Comparison of ENCODE assay signal across 9 mouse cellular contexts in the genomic region with DNA sequence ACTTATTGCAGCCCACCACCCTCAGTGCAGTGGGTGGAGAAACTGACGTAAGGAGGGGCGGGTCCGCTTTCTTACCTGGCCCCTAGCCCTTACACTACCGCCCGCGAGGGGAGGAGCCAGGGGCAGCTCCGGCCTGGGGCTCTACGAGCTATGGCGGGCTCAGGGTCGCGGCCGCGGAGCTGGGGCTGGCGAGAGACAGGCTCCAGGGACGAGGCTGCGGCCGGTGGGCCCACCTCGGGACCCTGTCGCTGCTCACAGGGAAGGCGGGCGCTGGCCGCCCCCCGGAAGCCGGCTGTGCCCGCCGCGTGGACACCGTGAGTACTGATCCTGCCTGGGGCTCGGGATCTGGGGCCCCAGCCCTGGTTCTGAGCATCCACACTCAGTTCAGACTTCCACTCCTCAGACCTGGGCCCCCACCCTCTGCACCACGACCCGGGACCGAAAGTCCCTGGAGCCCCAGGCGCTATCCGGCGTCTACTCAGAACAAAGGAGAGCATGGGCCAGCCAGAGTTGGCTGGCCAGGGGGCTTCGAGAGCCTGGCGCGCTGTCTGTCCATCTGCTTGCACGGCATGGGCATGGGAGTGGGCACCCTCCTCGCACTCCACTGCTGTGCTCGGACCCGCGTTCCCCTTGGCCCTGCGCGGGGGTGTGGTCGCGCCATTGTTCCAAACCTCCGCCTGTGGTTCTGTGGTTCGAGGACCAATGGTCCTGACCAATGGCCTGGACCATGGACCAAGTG. TPM values are rescaled to one million over a fixed set of nuclear protein-coding genes. Genes with fewer than 3 reads are reported as not detected.
A peak's percentile ranks its signal among the peaks of the same experiment; 100 is the strongest.
DNase-seq lines count a peak whose midpoint lies in the region; ATAC-seq and TF ChIP-seq lines count a peak whose summit lies in the region.
"Had no signal": no experiment of that assay in that cellular context is flagged by ENCODE, and none has a peak within 500 bp of the region (broad histone marks: within the 10 kb centered on the region; RNA-seq: fewer than 3 reads in every experiment).

No protein-coding gene starts in this region.

- peaks cover 23% of the 10 kb centered on the region for H3K36me3 ChIP-seq in G1E (replicated peaks)
- H3K36me3 ChIP-seq in embryonic facial prominence, embryonic 12.5 days, result peaks cover 23% of the 10 kb centered on the region
- peaks cover 17% of the 10 kb centered on the region for H3K36me3 ChIP-seq in midbrain, embryonic 15.5 days (replicated peaks)

- no peaks in the 10 kb centered on the region for H3K9me3 ChIP-seq in G1E (replicated peaks)
- H3K9me3 ChIP-seq in embryonic facial prominence, embryonic 12.5 days, result no peaks in the 10 kb centered on the region
- H3K9me3 ChIP-seq in midbrain, embryonic 15.5 days, result no peaks in the 10 kb centered on the region

- peak overlapping the region; percentile 66 for H3K4me2 ChIP-seq in embryonic facial prominence, embryonic 12.5 days (replicated peaks)
- peak overlapping the region; percentile 85 for H3K4me2 ChIP-seq in midbrain, embryonic 15.5 days

- H3K4me3 ChIP-seq in G1E (ENCODE audit: low read depth, low read length), result peak overlapping the region; percentile 73
- peak overlapping the region; percentile 88 for H3K4me3 ChIP-seq in embryonic facial prominence, embryonic 12.5 days
- peak overlapping the region; percentile 88 for H3K4me3 ChIP-seq in midbrain, embryonic 15.5 days

- peak overlapping the region; percentile 92 for H3K9ac ChIP-seq in embryonic facial prominence, embryonic 12.5 days
- peak overlapping the region; percentile 97 for H3K9ac ChIP-seq in midbrain, embryonic 15.5 days

- peaks cover 28% of the 10 kb centered on the region for H3K27me3 ChIP-seq in G1E (ENCODE audit: insufficient read depth, low read length)
- H3K27me3 ChIP-seq in embryonic facial prominence, embryonic 12.5 days, result no peaks in the 10 kb centered on the region
- H3K27me3 ChIP-seq in midbrain, embryonic 15.5 days (replicated peaks), result no peaks in the 10 kb centered on the region
- H3K27me3 ChIP-seq: CH12.LX had no signal

- peak overlapping the region; percentile 74 for H3K27ac ChIP-seq in embryonic facial prominence, embryonic 12.5 days
- peak overlapping the region; percentile 85 for H3K27ac ChIP-seq in midbrain, embryonic 15.5 days

- DNase-seq in cerebellum, adult 11-12 months, result no peak
- DNase-seq in G1E (ENCODE audit: low spot score), result peak; percentile 56
- peak; percentile 59 for DNase-seq in heart, postnatal 4 days
- peak; percentile 78 for DNase-seq in liver
- DNase-seq in yolk sac, embryonic 10.5 days (ENCODE audit: low spot score), result peak; percentile 66

- under 1% methylated on average over 49 of the region's 49 CpGs for WGBS in embryonic facial prominence, embryonic 12.5 days
- under 1% methylated on average over 49 of the region's 49 CpGs for WGBS in midbrain, embryonic 15.5 days

- no peak for TF ChIP-seq CTCF in G1E (IDR thresholded peaks at IDR 0.05; ENCODE audit: low read depth, low read length)

- H3K4me1 ChIP-seq in G1E (ENCODE audit: insufficient read depth, low read depth, low read length), result peaks cover 24% of the 10 kb centered on the region
- peaks cover 9% of the 10 kb centered on the region for H3K4me1 ChIP-seq in embryonic facial prominence, embryonic 12.5 days
- peaks cover 25% of the 10 kb centered on the region for H3K4me1 ChIP-seq in midbrain, embryonic 15.5 days

- ATAC-seq in cerebellum, adult (ENCODE audit: insufficient number of reproducible peaks, low FRiP score, low TSS enrichment), result peak; percentile 58; the same call in 1 of the 2 replicates
- no peak for ATAC-seq in G1E (ENCODE audit: extremely low read depth, insufficient number of reproducible peaks, low FRiP score, poor library complexity, severe bottlenecking)
- ATAC-seq in embryonic facial prominence, embryonic 12.5 days (ENCODE audit: insufficient number of reproducible peaks, insufficient read depth, low FRiP score, low TSS enrichment), result peak; percentile 84
- ATAC-seq in midbrain, embryonic 15.5 days (replicated peaks), result peak; percentile 94

RNA-seq across cellular contexts. Expression of a gene that starts 23.8 kb away (rescaled TPM):
- total RNA-seq in G1E (2014; fragmentation: Nextera tagmentation), result 147 and 158 TPM in 2 replicates
- 95.2 and 103 TPM in 2 replicates for total RNA-seq in G1E (2017)
- polyA plus RNA-seq in G1E (2012), result 257 TPM in 2 replicates
- 203 and 208 TPM in 2 replicates for polyA plus RNA-seq in embryonic facial prominence, embryonic 12.5 days (2016; fragmentation: Nextera tagmentation; extraction: Ambion mirVana)
- total RNA-seq in heart, postnatal 4 days (2021), result 100 to 1,000 TPM; 202 to 209 TPM
- polyA plus RNA-seq in midbrain, embryonic 15.5 days (2015; fragmentation: Nextera tagmentation; extraction: Ambion mirVana), result 218 and 221 TPM in 2 replicates

RNA-seq across cellular contexts. Expression of a gene that starts 24.0 kb away (rescaled TPM):
- total RNA-seq in G1E (2014; fragmentation: Nextera tagmentation), result 2.2 and 3.1 TPM in 2 replicates
- total RNA-seq in G1E (2017), result 3.5 and 5.6 TPM in 2 replicates
- 5.7 and 6.7 TPM in 2 replicates for polyA plus RNA-seq in G1E (2012)
- 12.9 and 20.6 TPM in 2 replicates for polyA plus RNA-seq in embryonic facial prominence, embryonic 12.5 days (2016; fragmentation: Nextera tagmentation; extraction: Ambion mirVana)
- 1 to 10 TPM; 6.1 to 7.9 TPM for total RNA-seq in heart, postnatal 4 days (2021)
- polyA plus RNA-seq in midbrain, embryonic 15.5 days (2015; fragmentation: Nextera tagmentation; extraction: Ambion mirVana), result 25.4 and 25.9 TPM in 2 replicates

RNA-seq across cellular contexts. Expression of a gene that starts 35.9 kb away (rescaled TPM):
- 5.4 and 11.1 TPM in 2 replicates for total RNA-seq in G1E (2014; fragmentation: Nextera tagmentation)
- total RNA-seq in G1E (2017), result 17.1 and 19.6 TPM in 2 replicates
- 4.8 and 4.9 TPM in 2 replicates for polyA plus RNA-seq in G1E (2012)
- 12.0 and 12.6 TPM in 2 replicates for polyA plus RNA-seq in embryonic facial prominence, embryonic 12.5 days (2016; fragmentation: Nextera tagmentation; extraction: Ambion mirVana)
- total RNA-seq in heart, postnatal 4 days (2021), result 10 to 100 TPM in 1 of 2 experiments, 1 to 10 TPM in 1; 8.8 to 10.3 TPM
- polyA plus RNA-seq in midbrain, embryonic 15.5 days (2015; fragmentation: Nextera tagmentation; extraction: Ambion mirVana), result 10.9 and 13.0 TPM in 2 replicates
